In genomic region chr11:97387811-97388210, GRCm38 (mm10) we compare ENCODE assay signal across 9 mouse cellular contexts. TPM values are rescaled to one million over a fixed set of nuclear protein-coding genes. Genes with fewer than 3 reads are reported as not detected.
"Had no signal": no experiment of that assay in that cellular context is flagged by ENCODE, and none has a peak within 500 bp of the region (broad histone marks: within the 10 kb centered on the region; RNA-seq: fewer than 3 reads in every experiment).

No protein-coding gene starts in this region.

- DNase-seq: kidney, adult 18-20 months; kidney, postnatal 25 days; layer of hippocampus, postnatal 36 days; lung, adult 18-20 months; lung, postnatal 4 days; thymus, postnatal 36 days had no signal

- ATAC-seq: intestine, embryonic 15.5 days; midbrain, embryonic 13.5 days had no signal

RNA-seq across cellular contexts. Expression of gene Gpr179, which starts 35.9 kb away (rescaled TPM):
- total RNA-seq: liver, adult 2 months had no signal
